10 mouse cellular contexts compared by ENCODE assay signal in genomic region chr7:82580007-82580406, GRCm38 (mm10).
"Had no signal": no experiment of that assay in that cellular context is flagged by ENCODE, and none has a peak within 500 bp of the region (broad histone marks: within the 10 kb centered on the region; RNA-seq: fewer than 3 reads in every experiment).

No protein-coding gene starts in this region.

- H3K27ac ChIP-seq: kidney, postnatal 0 days; left cerebral cortex, adult 2 months; liver, embryonic 13.5 days; lung, embryonic 15.5 days; midbrain, embryonic 12.5 days; neural tube, embryonic 13.5 days had no signal

- H3K4me3 ChIP-seq: left cerebral cortex, adult 2 months; liver, embryonic 13.5 days; lung, embryonic 15.5 days; midbrain, embryonic 12.5 days; neural tube, embryonic 13.5 days had no signal

- DNase-seq: kidney, postnatal 36 days; liver; liver, embryonic 13.5 days; liver, postnatal 0 days; right cerebral cortex, postnatal 14 days had no signal

- H3K4me1 ChIP-seq: liver, embryonic 13.5 days; lung, embryonic 15.5 days; midbrain, embryonic 12.5 days; neural tube, embryonic 13.5 days had no signal
